Mouse (Mus musculus): ENCODE measurements at regions not wholly inside any gene's neighbourhood (a gene's known extent, or its start where the extent isn't known, plus 50 kb on each side); places are given as distances from the start of the nearest gene placed in this dataset.
"Not testable (repeated sequence)": the region's sequence is repeated elsewhere in the genome, so short reads cannot be mapped to it uniquely, and the experiment has no call there.

DNA sequence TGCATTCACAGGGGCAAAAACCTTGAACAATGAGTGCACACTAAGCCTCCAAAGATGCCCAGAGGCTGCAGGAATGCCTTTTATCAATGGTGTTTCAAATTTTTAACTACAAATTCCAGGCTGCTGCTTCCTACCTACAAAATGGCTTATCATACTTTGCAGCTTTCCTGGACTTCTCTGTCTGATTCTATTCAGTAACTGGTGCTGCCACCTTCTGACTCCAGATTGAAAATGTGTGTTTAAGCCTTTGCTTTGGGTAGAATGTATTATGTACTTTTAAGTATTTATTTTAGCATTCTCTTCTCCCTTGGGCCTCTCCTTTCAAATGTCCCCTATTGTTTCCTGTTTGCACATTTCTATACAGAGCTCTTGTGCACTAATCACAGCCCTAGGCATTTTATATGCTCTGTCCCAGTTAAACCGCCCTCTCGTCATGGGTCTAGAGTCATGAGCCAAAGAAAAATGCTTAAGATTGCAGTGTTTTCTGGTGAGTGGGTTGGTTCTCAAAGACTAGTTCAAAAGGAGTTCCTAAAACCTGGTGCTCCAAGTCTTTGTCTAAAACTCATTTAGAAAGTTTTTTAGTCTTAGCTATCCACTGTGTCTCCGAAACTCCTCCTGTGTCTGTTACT, 472.3 kb upstream of the Dpp10 start:
- no peak for DNase-seq

GRCm38 (mm10) chr1:124510492-124510891, 465.1 kb upstream of the Dpp10 start:
- no peak for DNase-seq

- peak; percentile 34 for DNase-seq
Observed at GRCm38 (mm10) chr1:124488456-124488855, 443.1 kb upstream of the Dpp10 start.

- DNase-seq = no peak
Observed at GRCm38 (mm10) chr1:124487965-124488364, 442.6 kb upstream of the Dpp10 start.

DNA sequence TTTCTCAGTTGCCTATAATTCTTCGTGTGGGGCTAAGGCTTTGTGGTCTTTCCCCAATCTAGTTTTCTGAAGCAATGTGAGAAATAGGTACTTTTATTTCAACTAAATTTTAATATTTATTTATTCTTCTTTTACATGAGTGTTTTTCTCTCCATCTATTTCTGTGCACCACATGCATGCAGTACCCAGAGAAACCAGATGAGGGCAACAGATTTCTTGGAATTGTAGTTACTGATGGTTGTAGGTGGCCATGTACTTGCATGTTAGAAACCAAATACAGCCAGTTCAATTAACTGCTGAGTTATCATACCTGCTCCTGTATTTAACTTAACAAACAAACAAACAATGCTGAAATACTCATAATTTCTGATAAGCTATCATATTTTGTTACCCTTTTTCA, 404.8 kb upstream of the Dpp10 start:
- DNase-seq = peak; percentile 16

DNA sequence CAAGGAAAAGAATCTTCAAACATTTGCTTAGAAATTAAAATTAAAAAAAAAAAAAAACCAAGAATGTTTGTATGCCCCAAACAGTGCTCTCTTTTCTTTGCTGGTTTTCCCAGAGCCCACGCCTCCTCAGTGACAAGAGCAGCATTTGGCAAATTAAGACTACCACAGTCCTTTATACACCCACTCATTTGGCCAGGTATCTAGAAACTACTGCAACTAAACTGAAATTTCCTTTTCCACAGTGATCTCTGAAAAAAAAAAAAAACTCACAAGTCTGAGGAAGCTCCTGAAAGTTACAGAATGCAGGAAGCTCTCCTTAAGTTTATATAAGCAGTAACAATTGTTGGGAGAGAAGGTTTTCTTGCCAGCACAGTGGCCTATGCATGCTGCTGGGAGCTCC, 394.2 kb upstream of the Dpp10 start:
- DNase-seq = no peak

DNA sequence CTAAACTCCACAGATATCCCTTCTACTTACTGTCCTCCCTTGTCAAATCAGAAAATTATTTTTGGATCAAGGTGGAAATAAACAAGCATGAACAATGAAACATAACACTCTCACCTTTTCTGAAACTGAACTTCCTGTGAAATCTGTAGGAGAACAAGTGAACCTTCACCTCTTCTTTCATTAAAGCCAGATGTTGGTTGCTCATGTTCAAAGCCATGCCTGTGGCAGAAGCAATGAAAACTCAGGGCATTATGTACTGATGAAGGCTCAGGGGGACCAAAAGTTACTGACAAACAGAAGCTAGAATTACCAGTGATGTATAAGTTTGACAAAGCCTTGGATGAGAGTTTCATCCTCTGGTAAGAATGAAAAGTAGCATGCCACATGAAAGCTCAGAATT, 390.5 kb upstream of the Dpp10 start:
- no peak for DNase-seq

DNA sequence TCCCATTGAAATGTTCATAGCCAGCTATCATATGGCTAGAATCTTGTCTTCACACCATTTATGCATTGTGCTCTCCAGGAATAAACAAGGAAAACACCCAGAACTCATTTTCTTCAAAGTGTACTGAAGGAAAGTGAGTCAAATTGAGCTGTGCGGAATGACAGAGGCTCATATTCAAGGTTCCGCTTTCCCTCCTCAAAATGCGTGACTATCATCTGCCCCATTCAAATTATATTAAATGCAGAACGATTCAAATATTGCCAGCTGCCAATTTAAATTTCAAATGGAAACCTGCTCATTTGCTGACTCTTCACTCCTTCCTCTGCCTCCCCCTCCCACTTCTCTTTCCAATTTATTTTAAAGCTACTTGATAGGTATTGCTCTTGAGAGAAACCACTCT, 384.2 kb upstream of the Dpp10 start:
- DNase-seq = no peak

- DNase-seq = no peak
Observed at GRCm38 (mm10) chr1:124416762-124417161, 371.4 kb upstream of the Dpp10 start.

- no peak for DNase-seq
Observed at GRCm38 (mm10) chr1:124410236-124410635, 364.9 kb upstream of the Dpp10 start.

DNA sequence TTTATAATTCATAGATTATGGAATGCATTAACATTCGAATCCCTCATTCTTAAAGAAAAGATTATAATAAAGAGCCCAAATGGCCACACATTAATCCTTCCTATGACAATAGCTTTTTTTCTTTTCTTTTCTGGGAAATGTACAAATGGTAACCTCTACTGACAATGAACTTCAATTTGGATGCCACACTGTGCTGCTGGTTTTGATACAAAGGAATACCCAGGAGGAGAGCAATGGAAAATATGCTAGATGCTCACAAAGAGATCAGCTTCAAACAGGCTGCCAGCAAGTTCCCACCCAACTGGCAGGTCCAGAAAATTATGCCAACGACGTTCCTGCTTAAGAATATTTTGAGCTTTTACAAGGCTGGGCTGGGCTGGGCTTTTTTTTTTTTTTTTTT, 364.4 kb upstream of the Dpp10 start:
- no peak for DNase-seq

DNA sequence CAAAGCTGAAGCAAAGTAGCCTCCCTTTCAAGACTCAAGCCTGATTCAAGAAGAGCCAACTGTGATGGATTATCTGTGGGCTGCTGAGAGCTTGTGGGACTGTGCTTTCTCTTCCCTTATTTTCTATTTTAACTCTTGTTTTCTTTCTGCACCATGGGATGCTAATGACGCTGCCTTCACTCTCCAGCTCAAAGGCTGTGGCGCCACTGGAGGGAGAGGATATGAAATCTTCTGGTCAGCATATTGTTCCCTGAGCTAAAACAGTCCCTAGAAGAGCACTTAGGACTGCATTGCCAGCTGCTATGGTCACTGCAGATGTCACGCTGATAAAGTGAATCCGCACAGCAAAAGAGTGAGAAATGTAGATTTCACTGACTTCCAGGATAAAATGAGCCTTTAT, 324.2 kb upstream of the Dpp10 start:
- DNase-seq = no peak

DNA sequence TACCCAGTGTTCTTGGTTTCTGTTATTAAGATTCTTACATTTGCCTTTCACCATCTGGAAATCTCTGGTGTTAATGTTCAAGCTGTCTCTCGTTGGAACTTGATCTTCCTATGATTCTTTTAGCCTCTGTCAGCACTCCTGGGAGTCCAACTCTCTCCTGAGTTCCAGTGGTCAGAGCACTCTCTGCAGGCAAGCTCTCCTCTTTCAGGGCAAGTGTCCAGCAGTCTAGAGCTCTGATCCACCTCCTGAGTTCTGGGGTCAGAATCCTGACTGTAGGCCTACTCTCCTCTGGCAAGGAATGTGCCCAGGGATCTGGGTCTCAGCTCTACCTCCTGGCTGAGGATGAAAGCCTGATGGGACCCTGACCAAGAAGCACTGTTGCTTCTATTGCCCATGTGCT, 303.1 kb upstream of the Dpp10 start:
- not testable (repeated sequence) for DNase-seq

- DNase-seq = no peak
Observed at GRCm38 (mm10) chr1:124339444-124339843, 294.1 kb upstream of the Dpp10 start.

DNA sequence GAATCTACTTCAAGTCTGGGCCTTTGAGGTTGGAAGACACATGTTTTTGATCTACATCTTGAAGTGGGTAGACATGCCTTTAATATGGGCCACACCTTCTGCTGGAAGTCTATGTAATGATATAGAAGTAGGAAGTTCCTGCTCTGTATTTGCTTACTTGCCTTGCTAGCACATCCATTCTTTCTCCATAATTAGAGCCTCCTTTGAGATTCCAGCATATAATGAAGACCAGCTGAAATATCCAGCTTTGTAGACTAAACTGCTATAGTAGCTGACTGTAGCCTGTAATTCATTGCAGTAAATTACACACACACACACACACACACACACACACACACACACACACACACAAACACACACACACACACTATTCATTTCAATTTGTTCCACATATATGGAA, 293.3 kb upstream of the Dpp10 start:
- DNase-seq = no peak

- DNase-seq = no peak
Observed at GRCm38 (mm10) chr1:124332294-124332693, 286.9 kb upstream of the Dpp10 start.

Measured in adrenal gland, adult 2 months (tissue).